In genomic region chr1:135793370-135794215, GRCm38 (mm10) we compare ENCODE assay signal across 9 mouse cellular contexts. TPM values are rescaled to one million over a fixed set of nuclear protein-coding genes. Genes with fewer than 3 reads are reported as not detected.
DNase-seq lines count a peak whose midpoint lies in the region; ATAC-seq and TF ChIP-seq lines count a peak whose summit lies in the region.
"Had no signal": no experiment of that assay in that cellular context is flagged by ENCODE, and none has a peak within 500 bp of the region (broad histone marks: within the 10 kb centered on the region; RNA-seq: fewer than 3 reads in every experiment).

No protein-coding gene starts in this region.

- peak overlapping the region; percentile 29 for H3K4me2 ChIP-seq in embryonic facial prominence, embryonic 11.5 days (ENCODE audit: low read depth, low read length)
- peak overlapping the region; percentile 61 for H3K4me2 ChIP-seq in limb, embryonic 13.5 days (replicated peaks)
- peak overlapping the region; percentile 46 for H3K4me2 ChIP-seq in midbrain, embryonic 14.5 days (ENCODE audit: low read length)
- H3K4me2 ChIP-seq in stomach, postnatal 0 days (replicated peaks; ENCODE audit: low read depth) = peak overlapping the region; percentile 52

- peak; percentile 25; the same call in 1 of the 2 replicates for ATAC-seq in embryonic facial prominence, embryonic 11.5 days (replicated peaks; ENCODE audit: insufficient number of reproducible peaks, low FRiP score, low TSS enrichment, low read depth)
- ATAC-seq in limb, embryonic 13.5 days (ENCODE audit: low FRiP score, low read depth) = peak; percentile 30; the same call in 1 of the 2 replicates
- no peak for ATAC-seq in midbrain, embryonic 14.5 days (ENCODE audit: low FRiP score, low TSS enrichment)
- peak; percentile 80 for ATAC-seq in stomach, postnatal 0 days (ENCODE audit: low FRiP score, low TSS enrichment)

- no peaks in the 10 kb centered on the region for H3K9me3 ChIP-seq in heart, embryonic 10.5 days
- H3K9me3 ChIP-seq in embryonic facial prominence, embryonic 11.5 days (replicated peaks; ENCODE audit: control insufficient read depth, low read length) = no peaks in the 10 kb centered on the region
- no peaks in the 10 kb centered on the region for H3K9me3 ChIP-seq in limb, embryonic 13.5 days
- H3K9me3 ChIP-seq in midbrain, embryonic 14.5 days (ENCODE audit: control insufficient read depth, low read length) = no peaks in the 10 kb centered on the region
- H3K9me3 ChIP-seq in stomach, postnatal 0 days (ENCODE audit: control insufficient read depth, low read length) = no peaks in the 10 kb centered on the region

- no peaks in the 10 kb centered on the region for H3K27me3 ChIP-seq in heart, embryonic 10.5 days (ENCODE audit: insufficient read depth, poor library complexity, severe bottlenecking)
- H3K27me3 ChIP-seq in embryonic facial prominence, embryonic 11.5 days (ENCODE audit: control insufficient read depth, insufficient read depth, low read length) = no peaks in the 10 kb centered on the region
- peaks cover 27% of the 10 kb centered on the region for H3K27me3 ChIP-seq in limb, embryonic 13.5 days
- H3K27me3 ChIP-seq in midbrain, embryonic 14.5 days (ENCODE audit: control insufficient read depth, insufficient read depth, low read length) = peaks cover 4% of the 10 kb centered on the region; the same call in 1 of the 2 replicates
- H3K27me3 ChIP-seq in stomach, postnatal 0 days (ENCODE audit: control insufficient read depth, insufficient read depth, low read length) = no peaks in the 10 kb centered on the region

- H3K27ac ChIP-seq in heart, embryonic 10.5 days = peak overlapping the region; percentile 91
- no peak overlapping the region; the same call in 1 of the 2 replicates for H3K27ac ChIP-seq in embryonic facial prominence, embryonic 11.5 days (replicated peaks; ENCODE audit: low read depth, low read length)
- H3K27ac ChIP-seq in limb, embryonic 13.5 days = no peak overlapping the region
- no peak overlapping the region for H3K27ac ChIP-seq in midbrain, embryonic 14.5 days (replicated peaks; ENCODE audit: low read depth, low read length)
- peak overlapping the region; percentile 95 for H3K27ac ChIP-seq in stomach, postnatal 0 days (replicated peaks)
- H3K27ac ChIP-seq: layer of hippocampus, adult 2 months had no signal

- H3K4me1 ChIP-seq in heart, embryonic 10.5 days = peaks cover 84% of the 10 kb centered on the region
- peaks cover 8% of the 10 kb centered on the region for H3K4me1 ChIP-seq in embryonic facial prominence, embryonic 11.5 days (ENCODE audit: control insufficient read depth, insufficient read depth, low read length)
- peaks cover 21% of the 10 kb centered on the region for H3K4me1 ChIP-seq in limb, embryonic 13.5 days
- H3K4me1 ChIP-seq in midbrain, embryonic 14.5 days (ENCODE audit: control insufficient read depth, insufficient read depth, low read length) = peaks cover 9% of the 10 kb centered on the region
- peaks cover 12% of the 10 kb centered on the region for H3K4me1 ChIP-seq in stomach, postnatal 0 days (replicated peaks; ENCODE audit: control insufficient read depth, insufficient read depth)

- H3K36me3 ChIP-seq in heart, embryonic 10.5 days = no peaks in the 10 kb centered on the region
- no peaks in the 10 kb centered on the region for H3K36me3 ChIP-seq in embryonic facial prominence, embryonic 11.5 days (replicated peaks; ENCODE audit: control insufficient read depth, insufficient read depth, low read depth, low read length)
- no peaks in the 10 kb centered on the region for H3K36me3 ChIP-seq in limb, embryonic 13.5 days
- H3K36me3 ChIP-seq in midbrain, embryonic 14.5 days (ENCODE audit: control insufficient read depth, insufficient read depth, low read length) = no peaks in the 10 kb centered on the region
- H3K36me3 ChIP-seq in stomach, postnatal 0 days (ENCODE audit: control insufficient read depth, insufficient read depth, low read length) = no peaks in the 10 kb centered on the region

- no peak for TF ChIP-seq EP300 in stomach, postnatal 0 days (optimal IDR thresholded peaks at IDR 0.05)

- H3K4me3 ChIP-seq in heart, embryonic 10.5 days = peak overlapping the region; percentile 51
- no peak overlapping the region for H3K4me3 ChIP-seq in embryonic facial prominence, embryonic 11.5 days (ENCODE audit: low read depth, low read length)
- H3K4me3 ChIP-seq in limb, embryonic 13.5 days = peak overlapping the region; percentile 29
- peak overlapping the region; percentile 22 for H3K4me3 ChIP-seq in midbrain, embryonic 14.5 days (replicated peaks; ENCODE audit: low read depth, low read length)
- peak overlapping the region; percentile 10; the same call in 1 of the 2 replicates for H3K4me3 ChIP-seq in stomach, postnatal 0 days (ENCODE audit: low read depth, low read length)
- H3K4me3 ChIP-seq: layer of hippocampus, adult 2 months had no signal

- WGBS in heart, embryonic 10.5 days = 7% methylated on average over 27 of the region's 27 CpGs
- WGBS in embryonic facial prominence, embryonic 11.5 days = 8% methylated on average over 27 of the region's 27 CpGs
- 12% methylated on average over 27 of the region's 27 CpGs for WGBS in limb, embryonic 13.5 days
- 10% methylated on average over 27 of the region's 27 CpGs for WGBS in midbrain, embryonic 14.5 days
- 9% methylated on average over 26 of the region's 27 CpGs for WGBS in stomach, postnatal 0 days

- intact Hi-C loops in heart, postnatal 36 days (cut with DNase I) = no loop called here
- intact Hi-C loops in heart, postnatal 14 days (cut with DNase I) = no loop called here

- no peak for DNase-seq in heart, embryonic 10.5 days (ENCODE audit: low spot score)
- DNase-seq in heart, postnatal 36 days = no peak
- peak; percentile 27 for DNase-seq in embryonic facial prominence, embryonic 11.5 days (ENCODE audit: low spot score)
- DNase-seq in heart, postnatal 14 days = peak; percentile 30 to 46
- DNase-seq in midbrain, embryonic 14.5 days = peak; percentile 37
- peak; percentile 80 for DNase-seq in stomach, postnatal 0 days (ENCODE audit: low spot score)
- no peak for DNase-seq in yolk sac, embryonic 10.5 days (ENCODE audit: low spot score)

- H3K9ac ChIP-seq in embryonic facial prominence, embryonic 11.5 days (replicated peaks; ENCODE audit: low read length) = peak overlapping the region; percentile 41
- peak overlapping the region; percentile 48 for H3K9ac ChIP-seq in limb, embryonic 13.5 days
- 0 out of 2 replicates have a peak overlapping the region, but pooled peaks have one; percentile 26 for H3K9ac ChIP-seq in midbrain, embryonic 14.5 days (replicated peaks; ENCODE audit: low read length)
- H3K9ac ChIP-seq in stomach, postnatal 0 days (ENCODE audit: low read length) = peak overlapping the region; percentile 54

- no peak for TF ChIP-seq CTCF in stomach, postnatal 0 days (IDR thresholded peaks at IDR 0.05; ENCODE audit: low read depth)

RNA-seq across cellular contexts. Expression of gene Tnni1, which starts 14.4 kb away (rescaled TPM):
- polyA plus RNA-seq in heart, embryonic 10.5 days (2016; fragmentation: Nextera tagmentation; extraction: Ambion mirVana) = 2,290 and 3,821 TPM in 2 replicates
- total RNA-seq in heart, postnatal 36 days (2021) = 1 to 10 TPM; 1.0 to 1.4 TPM
- polyA plus RNA-seq in embryonic facial prominence, embryonic 11.5 days (2014; fragmentation: Nextera tagmentation; extraction: Ambion mirVana) = 12.5 and 19.1 TPM in 2 replicates
- 10 to 100 TPM; 18.6 to 29.4 TPM for total RNA-seq in heart, postnatal 14 days (2021)
- polyA plus RNA-seq in limb, embryonic 13.5 days (2015; fragmentation: Nextera tagmentation; extraction: Ambion mirVana) = 241 and 246 TPM in 2 replicates
- polyA plus RNA-seq in midbrain, embryonic 14.5 days (2014; fragmentation: Nextera tagmentation; extraction: Ambion mirVana) = 0.43 TPM in 1 of 2 replicates, not detected in the other
- polyA plus RNA-seq in stomach, postnatal 0 days (2015; fragmentation: Nextera tagmentation; extraction: Ambion mirVana) = 4.2 and 6.8 TPM in 2 replicates

RNA-seq across cellular contexts. Expression of gene Lad1, which starts 24.8 kb away (rescaled TPM):
- polyA plus RNA-seq in heart, embryonic 10.5 days (2016; fragmentation: Nextera tagmentation; extraction: Ambion mirVana) = 3.3 and 6.8 TPM in 2 replicates
- 1 to 10 TPM; 5.6 to 8.2 TPM for total RNA-seq in heart, postnatal 36 days (2021)
- polyA plus RNA-seq in embryonic facial prominence, embryonic 11.5 days (2014; fragmentation: Nextera tagmentation; extraction: Ambion mirVana) = 3.7 and 4.2 TPM in 2 replicates
- 1 to 10 TPM; 4.9 to 6.0 TPM for total RNA-seq in heart, postnatal 14 days (2021)
- 7.2 and 8.5 TPM in 2 replicates for polyA plus RNA-seq in limb, embryonic 13.5 days (2015; fragmentation: Nextera tagmentation; extraction: Ambion mirVana)
- 0.58 and 1.0 TPM in 2 replicates for polyA plus RNA-seq in midbrain, embryonic 14.5 days (2014; fragmentation: Nextera tagmentation; extraction: Ambion mirVana)
- polyA plus RNA-seq in stomach, postnatal 0 days (2015; fragmentation: Nextera tagmentation; extraction: Ambion mirVana) = 128 and 140 TPM in 2 replicates

RNA-seq across cellular contexts. Expression of gene Phlda3, which starts 27.7 kb away (rescaled TPM):
- polyA plus RNA-seq in heart, embryonic 10.5 days (2016; fragmentation: Nextera tagmentation; extraction: Ambion mirVana) = 63.2 and 65.3 TPM in 2 replicates
- 10 to 100 TPM in 1 of 2 experiments, 1 to 10 TPM in 1; 9.7 to 13.3 TPM for total RNA-seq in heart, postnatal 36 days (2021)
- polyA plus RNA-seq in embryonic facial prominence, embryonic 11.5 days (2014; fragmentation: Nextera tagmentation; extraction: Ambion mirVana) = 33.5 and 35.3 TPM in 2 replicates
- 10 to 100 TPM; 17.2 to 18.4 TPM for total RNA-seq in heart, postnatal 14 days (2021)
- polyA plus RNA-seq in limb, embryonic 13.5 days (2015; fragmentation: Nextera tagmentation; extraction: Ambion mirVana) = 56.6 and 62.8 TPM in 2 replicates
- polyA plus RNA-seq in midbrain, embryonic 14.5 days (2014; fragmentation: Nextera tagmentation; extraction: Ambion mirVana) = 20.7 and 25.1 TPM in 2 replicates
- polyA plus RNA-seq in stomach, postnatal 0 days (2015; fragmentation: Nextera tagmentation; extraction: Ambion mirVana) = 91.1 and 92.2 TPM in 2 replicates

RNA-seq across cellular contexts. Expression of gene Tnnt2, which starts 42.6 kb away (rescaled TPM):
- polyA plus RNA-seq in heart, embryonic 10.5 days (2016; fragmentation: Nextera tagmentation; extraction: Ambion mirVana) = 2,168 and 3,634 TPM in 2 replicates
- total RNA-seq in heart, postnatal 36 days (2021) = 1,000 to 10,000 TPM; 8,733 to 8,759 TPM
- polyA plus RNA-seq in embryonic facial prominence, embryonic 11.5 days (2014; fragmentation: Nextera tagmentation; extraction: Ambion mirVana) = 4.0 and 14.1 TPM in 2 replicates
- 1,000 to 10,000 TPM; 7,950 to 8,027 TPM for total RNA-seq in heart, postnatal 14 days (2021)
- polyA plus RNA-seq in limb, embryonic 13.5 days (2015; fragmentation: Nextera tagmentation; extraction: Ambion mirVana) = 84.9 and 88.9 TPM in 2 replicates
- polyA plus RNA-seq in midbrain, embryonic 14.5 days (2014; fragmentation: Nextera tagmentation; extraction: Ambion mirVana) = 0.34 TPM in 1 of 2 replicates, not detected in the other
- 36.4 and 39.9 TPM in 2 replicates for polyA plus RNA-seq in stomach, postnatal 0 days (2015; fragmentation: Nextera tagmentation; extraction: Ambion mirVana)

Comparison
In these comparisons a context has a peak if more than half of its experiments do, and no peak if none do; other contexts are left out.
1. DNase-seq: peak in embryonic facial prominence, embryonic 11.5 days (single experiment), heart, postnatal 14 days (2 of 2), midbrain, embryonic 14.5 days (single experiment) and stomach, postnatal 0 days (single experiment); none in heart, embryonic 10.5 days (single experiment), heart, postnatal 36 days (0 of 2) and yolk sac, embryonic 10.5 days (single experiment).
2. H3K27ac ChIP-seq: peak in heart, embryonic 10.5 days (single experiment) and stomach, postnatal 0 days (single experiment); none in embryonic facial prominence, embryonic 11.5 days (single experiment), limb, embryonic 13.5 days (single experiment) and midbrain, embryonic 14.5 days (single experiment).
3. RNA of gene Tnni1, which starts 14.4 kb away (polyA plus RNA-seq): 2,290 to 3,821 TPM in heart, embryonic 10.5 days and 241 to 246 TPM in limb, embryonic 13.5 days; 12.5 to 19.1 TPM in embryonic facial prominence, embryonic 11.5 days, 4.2 to 6.8 TPM in stomach, postnatal 0 days and 0.43 TPM in midbrain, embryonic 14.5 days; every median in the first group is over 10 times any median in the second.
4. RNA of gene Lad1, which starts 24.8 kb away (polyA plus RNA-seq): 128 to 140 TPM in stomach, postnatal 0 days; 7.2 to 8.5 TPM in limb, embryonic 13.5 days, 3.3 to 6.8 TPM in heart, embryonic 10.5 days, 3.7 to 4.2 TPM in embryonic facial prominence, embryonic 11.5 days and 0.58 to 1.0 TPM in midbrain, embryonic 14.5 days; every median in the first group is over 10 times any median in the second.
5. Peak in every context shown above with its lines, with median percentiles within 50 percentile points of each other: H3K4me2 ChIP-seq and H3K9ac ChIP-seq.